Mouse (Mus musculus) gastrocnemius, adult 8-10 months (tissue): ENCODE results near the gene Wdr25. TPM values are rescaled to one million over a fixed set of nuclear protein-coding genes. Genes with fewer than 3 reads are reported as not detected.

ENCODE experiments used
- DNase-seq, 2 experiments: peaks; one replicate each; pipeline ENCODE4 v3.0.0; 2022; ENCODE audit warnings: low spot score in 2 of 2
- total RNA-seq, 4 experiments: library from RNA; stranded (reverse); gene quantifications; 2 replicates each; pipeline ENCODE4 v1.2.4; 2022

Gene Wdr25
- total RNA-seq, 4 experiments from 2014 or later: 3.7 to 4.8 (median 4.6) TPM

- DNase-seq: no peak
Observed at GRCm38 (mm10) chr12:108983496-108983895, 90.1 kb downstream of the Wdr25 start.

- DNase-seq: no peak
Observed at GRCm38 (mm10) chr12:108984471-108984870, 91.0 kb downstream of the Wdr25 start.

GRCm38 (mm10) chr12:108985025-108985424 lies 91.6 kb downstream of the Wdr25 start:
- no peak for DNase-seq

- no peak for DNase-seq
Observed at GRCm38 (mm10) chr12:108987448-108987847, 94.0 kb downstream of the Wdr25 start.

- DNase-seq: no peak
Observed at GRCm38 (mm10) chr12:108990425-108990824, 97.0 kb downstream of the Wdr25 start.

- no peak for DNase-seq
Observed at GRCm38 (mm10) chr12:108993046-108993445, 99.6 kb downstream of the Wdr25 start.

- DNase-seq: peak; percentile 14 to 56
Observed at GRCm38 (mm10) chr12:108994436-108995031, 101.1 kb downstream of the Wdr25 start.

GRCm38 (mm10) chr12:108995976-108996636 lies 102.7 kb downstream of the Wdr25 start:
- DNase-seq: no peak

GRCm38 (mm10) chr12:108997249-108997648 lies 103.8 kb downstream of the Wdr25 start:
- DNase-seq: no peak

- no peak for DNase-seq
Observed at GRCm38 (mm10) chr12:109002978-109003377, 109.5 kb downstream of the Wdr25 start.

GRCm38 (mm10) chr12:109010070-109010649 lies 116.7 kb downstream of the Wdr25 start:
- DNase-seq: no peak

GRCm38 (mm10) chr12:109022181-109022691 lies 128.8 kb downstream of the Wdr25 start:
- DNase-seq: no peak

- no peak for DNase-seq
Observed at GRCm38 (mm10) chr12:109022966-109023365, 129.5 kb downstream of the Wdr25 start.

GRCm38 (mm10) chr12:109023780-109024179 lies 130.3 kb downstream of the Wdr25 start:
- no peak for DNase-seq

GRCm38 (mm10) chr12:109037026-109037425 lies 143.6 kb downstream of the Wdr25 start:
- DNase-seq: no peak

- no peak for DNase-seq
Observed at GRCm38 (mm10) chr12:109038179-109038819, 144.9 kb downstream of the Wdr25 start.

- DNase-seq: no peak
Observed at GRCm38 (mm10) chr12:109039311-109039710, 145.9 kb downstream of the Wdr25 start.

GRCm38 (mm10) chr12:109044497-109044896 lies 151.1 kb downstream of the Wdr25 start:
- DNase-seq: no peak

- DNase-seq: no peak
Observed at GRCm38 (mm10) chr12:109045581-109045980, 152.2 kb downstream of the Wdr25 start.

- DNase-seq: no peak
Observed at GRCm38 (mm10) chr12:109049949-109050348, 156.5 kb downstream of the Wdr25 start.

GRCm38 (mm10) chr12:109053020-109053806 lies 159.8 kb downstream of the Wdr25 start:
- no peak for DNase-seq
